Mouse (Mus musculus) thymus, postnatal 0 days (tissue): ENCODE data around the gene Atxn7. TPM values are rescaled to one million over a fixed set of nuclear protein-coding genes. Genes with fewer than 3 reads are reported as not detected.
A peak's percentile ranks its signal among the peaks of the same experiment; 100 is the strongest.
"Not testable (repeated sequence)": the region's sequence is repeated elsewhere in the genome, so short reads cannot be mapped to it uniquely, and the experiment has no call there.

Experiments
- DNase-seq: peaks from one replicate; pipeline ENCODE4 v3.0.0-alpha.2; 2015; ENCODE audit warnings: low spot score
- polyA plus RNA-seq: library from polyadenylated mRNA; unstranded; fragments of >200 nt; fragmentation: Nextera tagmentation; extraction: Ambion mirVana; gene quantifications from 2 replicates; pipeline ENCODE4 v1.2.1, GENCODE M21; 2015

Atxn7 gene
- polyA plus RNA-seq, 1 experiment from 2014 or later = 4.3 TPM

DNA sequence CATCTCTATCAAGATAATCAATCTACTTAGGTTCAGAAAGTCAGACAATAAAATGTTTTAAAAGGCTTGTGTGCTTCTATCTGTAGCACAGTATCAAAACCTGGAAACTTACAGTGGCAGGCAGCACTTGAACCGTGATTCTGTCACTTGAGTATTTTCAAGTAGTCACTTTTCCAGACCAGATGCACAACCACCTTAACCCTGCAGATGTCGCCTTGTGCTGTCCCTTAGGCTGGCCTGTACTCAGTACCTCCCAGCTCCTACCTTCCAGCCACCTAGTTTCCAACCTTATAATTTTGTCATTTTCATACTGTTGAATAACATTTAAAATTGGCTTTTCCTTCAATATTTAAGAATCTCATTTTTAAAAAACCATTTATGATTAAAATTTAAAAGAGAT, 20.9 kb downstream of the Atxn7 start:
- DNase-seq = no peak

DNA sequence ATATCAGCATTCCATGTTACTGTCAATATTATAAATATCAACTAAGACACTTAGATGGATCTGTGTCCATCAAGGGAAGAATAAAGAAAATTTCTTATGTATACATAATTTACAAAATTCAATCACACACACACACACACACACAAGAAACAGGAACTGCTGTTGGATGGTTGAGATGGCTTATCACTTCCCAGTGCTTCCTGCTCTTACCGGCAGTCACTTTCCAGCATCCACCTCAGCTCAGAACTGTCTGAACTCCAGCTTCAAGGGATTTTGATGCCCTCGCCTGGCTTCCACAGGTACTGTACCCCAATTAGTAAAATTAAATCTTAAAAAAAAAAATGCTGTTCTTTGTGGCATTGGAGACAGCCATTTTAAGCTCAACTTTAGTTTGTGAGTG, 27.2 kb downstream of the Atxn7 start:
- DNase-seq = no peak

DNA sequence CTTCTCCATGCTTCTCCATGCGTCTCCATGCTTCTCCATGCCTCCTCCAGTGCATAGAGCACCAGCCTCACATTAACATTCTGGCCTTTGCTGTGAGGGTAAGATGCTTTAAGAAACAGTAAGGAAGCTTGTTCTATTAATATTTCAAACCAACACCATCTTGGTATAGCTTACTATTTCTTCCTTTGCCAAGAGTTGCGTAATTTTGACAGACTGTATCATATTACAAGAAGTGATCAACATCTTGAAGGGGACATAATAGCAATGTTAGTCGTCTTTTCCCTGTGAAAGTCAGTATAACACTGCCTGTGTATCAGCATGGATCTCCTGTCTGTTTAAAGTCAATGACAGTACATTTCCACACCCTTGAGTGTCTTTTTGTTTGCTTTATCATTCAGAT, 29.5 kb downstream of the Atxn7 start:
- DNase-seq = no peak

DNA sequence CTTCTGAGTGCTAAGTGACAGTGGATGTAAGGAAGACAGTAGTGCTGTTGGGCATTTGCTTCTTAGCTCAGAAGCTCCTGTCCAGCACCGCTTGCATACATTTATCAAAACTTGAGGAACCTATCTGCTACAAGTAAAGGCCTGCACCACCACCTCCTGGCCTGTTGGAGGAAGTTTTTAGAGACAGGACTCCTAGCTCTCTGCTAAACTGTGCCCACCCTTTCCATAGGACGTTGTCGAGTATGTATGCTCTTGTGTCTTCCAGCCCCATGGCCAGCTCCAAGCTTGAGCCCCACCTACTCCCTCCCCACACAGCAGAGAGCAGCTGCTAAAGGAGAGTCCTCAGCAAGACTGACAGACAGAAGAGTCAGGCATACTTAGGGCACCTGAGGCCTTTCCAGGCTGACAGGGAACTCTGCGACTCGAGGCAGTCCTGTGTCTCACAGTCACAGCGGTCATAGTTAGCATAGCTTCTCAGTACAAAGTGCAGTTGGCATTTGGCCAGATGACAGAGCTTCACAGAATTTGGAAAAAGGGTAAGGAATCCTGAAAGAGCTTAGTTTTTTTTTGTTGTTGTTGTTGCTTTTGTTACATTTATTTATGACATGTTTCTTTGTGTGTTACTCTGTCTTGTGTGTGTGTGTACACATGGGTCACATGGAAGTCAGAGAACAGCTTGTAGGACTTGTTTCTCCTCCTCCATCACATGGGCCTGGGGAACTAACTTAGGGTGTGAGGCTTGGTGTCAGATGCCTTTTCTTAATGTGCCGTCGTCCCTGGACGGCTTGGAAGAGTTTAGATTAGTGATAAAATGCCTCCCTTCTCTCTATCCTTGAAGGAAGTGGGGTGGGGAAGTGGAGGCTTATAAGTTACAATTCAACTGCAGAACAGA, 34.2 kb downstream of the Atxn7 start:
- no peak for DNase-seq

DNA sequence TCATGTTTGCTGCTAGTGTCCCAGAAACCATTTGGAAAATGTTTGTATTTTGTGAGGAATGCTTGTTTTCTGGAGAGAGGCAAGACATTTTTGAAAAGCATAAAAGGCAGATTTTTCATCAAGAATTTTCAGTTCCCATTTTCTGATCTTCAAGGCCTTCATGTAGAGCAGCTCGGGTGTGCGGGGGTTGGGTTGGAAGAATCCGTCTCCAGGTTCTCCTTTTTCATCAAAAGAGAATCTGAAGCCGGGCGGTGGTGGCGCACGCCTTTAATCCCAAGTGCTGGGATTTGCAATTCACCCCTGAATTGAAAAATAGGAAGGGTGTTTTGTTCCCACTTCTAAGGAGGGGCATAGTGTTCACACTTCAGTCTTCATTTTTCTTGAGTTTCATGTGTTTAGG, 41.5 kb downstream of the Atxn7 start:
- no peak for DNase-seq

DNA sequence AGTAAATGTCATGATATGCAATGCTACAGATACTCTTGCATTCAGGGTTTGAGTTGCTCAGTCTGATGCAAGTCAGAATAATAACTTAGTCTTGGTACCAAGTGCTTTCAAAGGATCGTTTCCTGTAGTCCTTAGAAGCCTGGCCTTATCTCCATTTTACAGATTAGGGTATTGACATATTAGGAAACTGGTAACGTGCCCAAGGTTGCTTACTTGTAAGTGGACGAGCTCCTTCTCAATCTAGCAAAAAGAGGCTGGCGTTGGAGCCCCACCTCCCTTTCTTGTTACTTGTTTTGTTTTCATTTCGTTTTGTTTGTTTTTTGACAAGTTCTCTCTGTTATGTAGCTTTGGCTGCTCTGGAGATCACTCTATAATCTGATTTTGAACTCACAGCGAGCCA, 48.5 kb downstream of the Atxn7 start:
- no peak for DNase-seq

DNA sequence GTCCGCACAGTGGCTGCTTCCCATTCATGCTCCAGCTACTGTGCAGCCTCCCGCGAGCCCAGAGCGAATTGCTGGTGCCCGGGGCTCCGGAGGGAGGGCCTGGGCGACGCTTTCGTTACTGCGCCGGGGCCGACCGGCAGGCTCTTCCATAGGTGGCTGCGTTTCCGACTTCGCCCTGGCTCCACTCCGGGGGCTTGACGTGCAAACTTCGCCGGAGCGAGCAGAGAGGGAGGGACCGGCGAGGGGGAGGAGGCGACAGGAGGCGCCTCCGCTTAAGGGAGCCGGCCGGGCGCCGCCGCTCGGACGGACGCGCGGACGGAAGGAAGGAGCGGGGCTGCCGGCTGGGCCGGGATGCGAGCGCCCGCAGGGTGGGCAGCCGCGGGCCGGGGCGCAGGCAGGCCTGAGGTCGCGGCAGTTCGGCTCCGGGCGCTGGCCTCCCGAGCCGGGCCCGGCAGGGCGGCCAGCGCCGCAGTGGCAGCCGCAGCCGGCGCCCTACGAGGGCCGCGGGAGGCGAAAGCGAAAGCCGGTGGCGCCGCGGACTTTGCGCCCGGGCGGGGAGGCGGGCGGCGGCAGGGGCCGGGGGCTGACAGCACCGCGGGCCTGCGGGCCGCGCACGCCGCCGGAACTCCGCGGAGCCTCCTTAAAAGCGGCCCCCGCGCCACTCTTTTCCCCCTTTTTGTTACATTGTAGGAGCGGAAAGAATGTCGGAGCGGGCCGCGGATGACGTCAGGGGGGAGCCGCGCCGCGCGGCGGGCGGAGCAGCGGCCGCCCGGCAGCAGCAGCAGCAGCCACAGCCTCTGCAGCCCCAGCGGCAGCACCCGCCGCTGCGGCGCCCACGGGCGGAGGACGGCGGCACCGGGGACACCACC, 51.4 kb downstream of the Atxn7 start:
- DNase-seq = peak; percentile 85

DNA sequence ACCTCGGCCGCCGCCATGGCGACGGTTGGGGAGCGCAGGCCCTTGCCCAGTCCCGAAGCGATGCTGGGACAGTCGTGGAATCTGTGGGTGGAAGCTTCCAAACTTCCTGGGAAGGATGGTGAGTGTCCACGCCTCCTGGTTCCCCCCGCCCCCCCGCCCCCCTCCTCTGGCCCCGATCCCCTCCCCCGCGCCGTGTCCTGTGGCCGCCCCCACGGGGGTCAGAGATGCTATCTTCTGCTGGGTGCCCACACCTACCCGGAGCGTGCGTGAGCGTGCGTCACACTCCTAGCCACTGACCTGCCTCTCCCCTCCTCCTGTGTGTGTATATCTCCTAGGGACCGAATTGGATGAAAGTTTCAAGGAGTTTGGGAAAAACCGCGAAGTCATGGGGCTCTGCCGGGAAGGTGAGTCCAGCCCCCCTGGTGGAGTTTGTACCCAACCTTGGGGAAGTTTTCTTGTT, 52.0 kb downstream of the Atxn7 start:
- peak; percentile 21 for DNase-seq

DNA sequence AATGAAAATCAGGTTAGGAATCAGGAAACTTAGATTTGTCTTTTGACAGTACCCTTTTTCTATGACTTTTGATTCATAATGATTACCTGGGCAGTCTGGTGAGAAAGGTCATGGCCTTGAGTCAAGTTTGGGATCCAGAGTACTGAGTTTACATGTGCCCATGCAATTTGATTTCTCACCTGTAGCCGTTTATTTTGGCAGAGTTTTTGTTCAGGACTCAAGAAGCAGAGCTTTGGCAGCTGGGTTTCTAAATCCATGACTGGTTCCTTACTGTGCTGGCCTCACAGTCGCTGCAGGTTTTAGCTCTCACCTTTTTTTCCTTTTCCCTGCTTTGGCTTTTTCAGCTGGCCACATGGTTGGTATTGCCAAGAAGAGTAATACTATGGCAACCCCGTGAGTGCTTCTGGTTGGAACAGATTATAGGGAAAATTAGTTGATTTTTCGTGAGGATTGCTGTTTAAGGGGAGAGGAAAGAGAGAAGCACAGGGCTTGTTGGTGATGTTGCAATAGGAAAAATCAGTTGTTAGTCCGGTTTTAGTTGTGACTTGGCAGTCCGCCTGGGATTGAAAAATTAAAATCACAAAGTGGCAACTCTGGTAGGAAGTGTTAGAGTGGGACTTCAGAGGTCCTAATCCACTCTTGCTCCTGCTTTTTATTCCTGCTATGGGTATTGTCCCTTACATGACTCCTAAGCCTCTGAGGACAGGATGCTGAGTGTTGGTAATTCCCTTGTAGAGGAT, 53.6 kb downstream of the Atxn7 start:
- no peak for DNase-seq

DNA sequence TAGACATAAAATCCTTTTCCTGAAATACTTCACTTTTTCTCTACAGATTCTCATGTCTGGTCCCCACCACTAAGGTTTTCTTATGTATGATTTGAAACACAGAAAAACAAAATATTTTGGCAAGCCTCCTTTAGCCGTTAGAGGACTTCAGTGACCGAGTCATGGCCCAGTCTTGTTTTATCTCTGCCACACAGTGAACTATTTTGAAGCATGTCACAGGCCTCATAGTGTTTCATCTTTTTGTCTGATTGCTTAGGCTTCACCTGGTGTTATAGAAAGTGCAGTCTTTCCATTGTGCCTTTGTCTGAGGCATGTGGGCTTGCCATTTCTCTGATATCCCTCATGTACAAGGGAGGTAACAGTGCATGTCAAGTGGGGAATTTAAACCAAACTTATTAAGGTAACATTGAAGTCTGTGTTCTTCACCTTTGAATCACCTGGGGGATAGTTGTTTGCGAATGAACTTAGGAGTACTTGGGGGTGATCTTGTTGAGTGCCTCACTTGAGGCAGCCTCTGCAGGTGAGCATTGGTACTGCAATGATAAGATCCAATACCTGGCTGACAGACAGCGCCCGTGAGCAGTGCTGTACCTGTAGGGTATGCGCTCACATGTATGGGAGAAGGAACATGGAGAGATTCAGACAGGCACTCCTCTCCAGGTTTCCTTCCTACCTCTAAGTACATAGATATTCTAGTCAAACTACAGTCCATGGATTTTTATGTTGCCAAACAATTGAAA, 58.1 kb downstream of the Atxn7 start:
- DNase-seq = peak; percentile 56

DNA sequence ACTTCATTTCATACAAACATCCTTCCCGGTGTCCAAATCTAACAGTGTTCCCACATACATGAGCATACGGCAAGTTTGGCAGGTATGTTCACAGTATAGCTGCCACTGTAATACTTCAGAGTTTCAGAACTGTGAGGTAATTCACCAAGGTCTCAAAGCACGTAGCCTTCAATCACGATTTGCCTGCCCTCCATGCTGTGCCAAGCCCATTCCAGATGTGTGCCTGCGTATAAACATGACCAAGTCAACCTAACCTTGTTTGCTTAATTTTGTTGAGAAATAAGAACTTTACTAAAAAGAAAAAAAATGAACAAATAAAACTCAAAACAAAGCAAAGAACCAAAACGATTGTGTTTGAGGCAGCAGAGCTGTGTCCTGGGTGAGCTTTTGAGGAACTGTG, 60.0 kb downstream of the Atxn7 start:
- no peak for DNase-seq

DNA sequence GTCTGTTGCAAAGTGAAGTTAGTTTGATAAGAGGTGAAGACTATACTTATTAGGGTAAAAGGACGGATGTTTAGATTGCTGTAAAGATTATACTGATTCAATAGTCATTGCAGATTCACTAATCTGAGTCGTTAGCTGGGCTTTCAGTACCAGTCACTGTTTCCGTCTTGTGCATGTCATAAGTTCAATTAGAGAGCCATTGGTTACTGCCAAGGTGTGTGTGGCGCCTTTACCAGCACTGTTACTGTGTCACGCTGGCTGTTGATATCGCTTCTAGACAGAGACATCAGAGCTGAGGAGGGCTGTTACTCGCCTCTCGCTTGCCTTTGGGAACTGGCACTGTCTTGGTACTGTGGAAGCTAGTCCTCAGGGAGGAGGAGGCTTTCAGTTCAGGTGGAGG, 64.6 kb downstream of the Atxn7 start:
- DNase-seq = no peak

DNA sequence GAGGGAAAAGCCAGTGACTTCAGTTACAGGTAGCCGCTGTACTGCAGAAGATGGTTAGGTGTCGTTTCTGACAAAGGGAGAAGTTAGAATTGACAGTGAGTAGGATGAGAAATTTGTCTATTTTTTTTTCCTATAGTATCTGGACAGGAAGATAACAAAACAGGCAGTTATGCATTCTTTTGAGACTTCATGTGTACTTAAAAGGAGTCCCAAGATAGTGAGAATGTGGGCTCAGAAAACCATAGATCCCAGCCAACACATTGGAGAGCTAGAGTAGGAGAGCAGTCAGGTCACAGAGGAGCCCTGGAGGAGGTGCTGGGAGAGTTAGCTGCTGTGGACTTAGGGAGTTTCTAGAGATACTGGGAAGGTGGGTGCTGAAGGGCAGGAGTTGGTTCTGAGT, 69.4 kb downstream of the Atxn7 start:
- no peak for DNase-seq

DNA sequence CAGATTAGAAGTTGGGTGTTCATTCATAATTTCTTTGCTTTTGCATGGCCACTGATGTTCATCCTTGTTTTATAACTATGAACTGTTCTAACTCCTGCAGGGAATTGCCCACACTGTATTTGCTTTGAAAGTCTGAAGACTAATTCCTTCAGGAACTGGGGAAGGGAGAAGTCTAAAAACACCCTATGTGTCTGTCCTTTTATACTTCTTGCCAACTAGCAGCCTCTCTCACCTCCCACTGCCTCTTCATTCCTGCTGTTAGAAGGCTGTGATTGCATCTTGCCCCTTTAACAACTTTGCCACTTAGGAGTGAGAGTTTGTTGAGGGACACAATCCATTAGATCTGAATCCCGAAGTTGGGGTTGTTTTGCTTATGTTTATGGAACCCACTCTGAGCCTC, 71.6 kb downstream of the Atxn7 start:
- no peak for DNase-seq

DNA sequence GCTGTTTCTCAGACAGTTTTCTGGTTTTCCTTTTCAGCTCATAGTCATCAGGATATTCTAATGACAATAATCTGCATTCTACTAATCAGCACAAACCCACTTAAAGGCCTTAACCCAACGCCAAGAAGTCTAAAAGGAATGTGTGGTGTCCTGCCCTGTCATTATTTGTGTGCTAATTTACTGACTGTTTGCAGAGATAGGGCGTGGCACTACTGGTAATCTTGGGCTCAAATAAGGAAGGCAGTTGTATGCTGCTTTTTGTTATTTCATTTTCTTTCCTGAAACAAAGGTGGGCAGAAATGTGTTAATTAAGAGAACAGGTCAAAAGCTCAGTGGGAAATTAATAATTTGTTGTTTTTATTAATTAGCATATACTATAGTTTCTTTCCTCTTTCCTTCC, 75.1 kb downstream of the Atxn7 start:
- DNase-seq = no peak

DNA sequence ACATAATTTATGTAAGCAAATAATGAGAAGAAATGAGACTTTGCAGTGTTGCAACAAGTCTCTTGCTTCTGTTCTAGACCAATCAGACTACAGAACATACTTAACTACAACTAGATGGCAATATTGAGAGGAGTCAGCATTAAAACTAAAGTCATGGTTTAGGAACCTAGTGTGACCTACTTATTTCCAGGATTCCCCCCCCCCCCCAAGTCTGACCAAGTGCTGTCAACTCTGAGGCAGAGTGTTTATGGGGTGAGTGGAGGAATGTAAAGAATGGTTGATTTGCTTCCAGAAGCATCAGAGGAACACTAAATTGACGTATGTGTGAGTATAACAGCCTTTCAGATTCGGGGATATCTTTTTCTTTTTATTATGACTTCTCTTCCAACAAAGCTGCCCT, 77.0 kb downstream of the Atxn7 start:
- no peak for DNase-seq

DNA sequence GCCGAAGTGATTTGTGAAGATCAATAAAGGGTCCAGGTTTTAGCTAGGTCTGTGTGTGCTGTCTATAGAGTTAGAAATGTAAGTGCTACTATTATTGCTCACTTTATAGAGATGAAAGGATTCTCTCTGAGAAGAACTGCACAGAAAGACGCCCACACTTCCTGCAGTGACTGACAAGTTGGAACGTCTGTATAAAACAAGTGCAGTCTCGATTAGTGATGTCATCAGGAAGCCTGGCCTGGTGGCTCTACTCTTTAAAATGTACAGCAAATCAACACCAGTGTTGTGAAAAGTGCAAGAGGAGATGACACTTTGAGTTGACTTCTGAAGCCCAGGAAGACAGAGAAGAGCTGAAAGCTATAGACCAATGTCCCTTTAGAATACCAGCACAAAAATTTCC, 81.1 kb downstream of the Atxn7 start:
- peak; percentile 28 for DNase-seq

DNA sequence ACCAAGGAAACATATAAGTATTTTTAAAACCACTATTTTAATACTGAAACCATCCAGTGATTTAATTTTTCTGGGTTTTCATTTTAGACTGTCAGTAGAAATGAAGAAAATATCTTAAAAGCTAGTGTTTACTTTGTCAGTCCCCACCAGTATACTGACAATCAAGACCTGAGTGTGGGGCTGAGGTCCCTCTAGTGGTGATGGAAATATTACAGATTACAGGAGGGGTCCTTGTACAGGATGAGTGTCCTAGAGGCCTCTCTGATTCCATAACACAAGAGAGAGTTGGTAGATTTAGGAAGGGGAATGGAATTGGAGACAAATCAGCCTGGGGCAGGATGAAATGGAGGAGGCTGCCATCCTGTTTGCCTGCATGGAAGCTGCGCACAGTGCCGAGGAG, 93.1 kb downstream of the Atxn7 start:
- peak; percentile 61 for DNase-seq

DNA sequence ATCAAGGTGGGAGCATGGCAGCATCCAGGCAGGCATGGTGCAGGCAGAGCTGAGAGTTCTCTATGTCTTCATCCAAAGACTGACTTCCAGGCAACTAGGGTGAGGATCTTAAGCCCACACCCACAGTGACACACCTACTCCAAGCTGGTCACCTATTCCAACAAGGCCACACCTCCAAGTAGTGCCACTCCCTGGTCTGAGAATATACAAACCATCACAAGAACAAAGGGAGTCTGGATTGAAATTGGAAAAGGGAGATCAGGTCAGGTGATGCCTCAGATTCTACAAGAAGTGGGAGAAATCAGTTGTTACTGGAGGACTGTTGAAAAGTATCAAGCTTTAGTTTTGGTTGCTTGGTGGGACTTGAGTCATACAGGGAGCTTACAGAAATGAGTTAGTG, 98.4 kb downstream of the Atxn7 start:
- DNase-seq = not testable (repeated sequence)

DNA sequence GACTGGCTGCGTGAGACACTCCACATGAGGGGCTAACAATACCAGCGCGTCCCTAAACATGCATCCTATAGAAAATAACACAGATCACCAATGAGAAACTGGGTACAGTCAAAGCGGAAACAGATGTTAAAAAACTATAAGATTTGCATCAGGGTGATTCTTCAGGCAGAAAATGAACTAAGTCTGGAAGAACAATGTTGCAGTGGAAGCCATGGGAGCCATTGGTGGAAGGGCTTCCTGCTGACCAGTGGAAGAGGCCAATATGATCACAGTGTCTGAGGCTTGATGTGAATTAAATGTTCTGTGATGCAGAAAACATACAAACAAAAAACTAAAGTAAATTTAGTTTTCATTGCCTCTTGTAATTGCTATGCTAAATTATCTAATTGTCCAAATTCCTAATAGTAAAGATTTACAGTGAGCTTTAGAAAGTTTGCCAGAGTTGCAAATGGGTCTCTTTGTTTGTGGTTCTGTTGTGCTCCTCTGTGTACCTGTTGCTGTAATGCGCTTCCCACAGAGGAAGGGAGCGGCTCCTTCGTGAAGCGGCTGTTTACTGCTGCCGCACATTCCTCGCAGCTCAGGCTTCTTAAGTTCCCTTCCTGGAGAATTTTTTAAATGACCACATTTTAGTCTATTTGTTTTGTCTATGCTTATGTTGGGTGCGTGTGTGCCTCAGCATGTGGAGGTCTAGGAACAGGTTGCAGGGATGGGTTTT, 101.4 kb downstream of the Atxn7 start:
- no peak for DNase-seq
